Mouse (Mus musculus) forebrain, embryonic 11.5 days (tissue): ENCODE results near the gene Pyy. TPM values are rescaled to one million over a fixed set of nuclear protein-coding genes. Genes with fewer than 3 reads are reported as not detected.
A peak's percentile ranks its signal among the peaks of the same experiment; 100 is the strongest.

Source experiments
- ATAC-seq: fragments of 200-750 bp; cut with Nextera tagmentation; replicated peaks from 2 replicates; pipeline ENCODE4 v1.8.0; 2017; ENCODE audit warnings: moderate TSS enrichment; ENCODE audit not compliant: low FRiP score
- DNase-seq: peaks from one replicate; pipeline ENCODE4 v3.0.0-alpha.2; 2017; ENCODE audit warnings: low spot score
- H3K27ac ChIP-seq: fragments of 300-500 bp; sonication (generic); 2 replicates; pipeline ENCODE4 v1.5.1; 2014; ENCODE audit warnings: low read depth, low read length
- H3K27me3 ChIP-seq: fragments of 300-500 bp; sonication (generic); 2 replicates; pipeline ENCODE4 v1.6.1; 2014; ENCODE audit warnings: mild to moderate bottlenecking, low read length, mixed read lengths; ENCODE audit not compliant: control insufficient read depth, insufficient read depth
- H3K36me3 ChIP-seq: fragments of 300-500 bp; sonication (generic); 2 replicates; pipeline ENCODE4 v1.6.1; 2014; ENCODE audit warnings: mild to moderate bottlenecking, low read length, moderate library complexity, mixed read lengths; ENCODE audit not compliant: control insufficient read depth, insufficient read depth
- H3K4me1 ChIP-seq: fragments of 300-500 bp; sonication (generic); replicated peaks from 2 replicates; pipeline ENCODE4 v1.6.1; 2014; ENCODE audit warnings: low read length, mixed read lengths; ENCODE audit not compliant: control insufficient read depth, insufficient read depth
- H3K4me2 ChIP-seq: fragments of 300-500 bp; sonication (generic); 2 replicates; pipeline ENCODE4 v1.6.1; 2014; ENCODE audit warnings: low read depth, mild to moderate bottlenecking, low read length, moderate library complexity, mixed read lengths; ENCODE audit not compliant: severe bottlenecking
- H3K4me3 ChIP-seq: fragments of 300-500 bp; sonication (generic); 2 replicates; pipeline ENCODE4 v1.5.1; 2014; ENCODE audit warnings: low read depth, low read length
- H3K9ac ChIP-seq: fragments of 300-500 bp; sonication (generic); 2 replicates; pipeline ENCODE4 v1.6.1; 2014; ENCODE audit warnings: low read length
- H3K9me3 ChIP-seq: fragments of 300-500 bp; sonication (generic); 2 replicates; pipeline ENCODE4 v1.6.1; 2016; ENCODE audit warnings: low read length, mixed read lengths; ENCODE audit not compliant: control insufficient read depth
- WGBS: fragments of 180-500 bp; shearing (Covaris S2); extraction: QIAGEN DNeasy Blood & Tissue Kit; methylation state at CpG from one replicate; pipeline ENCODE4 v1.1.7; 2014; 5-methylcytosine and 5-hydroxymethylcytosine counted together
- polyA plus RNA-seq: library from polyadenylated mRNA; unstranded; fragments of >200 nt; fragmentation: Nextera tagmentation; extraction: Ambion mirVana; gene quantifications from 2 replicates; pipeline ENCODE4 v1.2.1, GENCODE M21; 2014

Pyy gene
- polyA plus RNA-seq, 1 experiment from 2014 or later = not detected

DNA sequence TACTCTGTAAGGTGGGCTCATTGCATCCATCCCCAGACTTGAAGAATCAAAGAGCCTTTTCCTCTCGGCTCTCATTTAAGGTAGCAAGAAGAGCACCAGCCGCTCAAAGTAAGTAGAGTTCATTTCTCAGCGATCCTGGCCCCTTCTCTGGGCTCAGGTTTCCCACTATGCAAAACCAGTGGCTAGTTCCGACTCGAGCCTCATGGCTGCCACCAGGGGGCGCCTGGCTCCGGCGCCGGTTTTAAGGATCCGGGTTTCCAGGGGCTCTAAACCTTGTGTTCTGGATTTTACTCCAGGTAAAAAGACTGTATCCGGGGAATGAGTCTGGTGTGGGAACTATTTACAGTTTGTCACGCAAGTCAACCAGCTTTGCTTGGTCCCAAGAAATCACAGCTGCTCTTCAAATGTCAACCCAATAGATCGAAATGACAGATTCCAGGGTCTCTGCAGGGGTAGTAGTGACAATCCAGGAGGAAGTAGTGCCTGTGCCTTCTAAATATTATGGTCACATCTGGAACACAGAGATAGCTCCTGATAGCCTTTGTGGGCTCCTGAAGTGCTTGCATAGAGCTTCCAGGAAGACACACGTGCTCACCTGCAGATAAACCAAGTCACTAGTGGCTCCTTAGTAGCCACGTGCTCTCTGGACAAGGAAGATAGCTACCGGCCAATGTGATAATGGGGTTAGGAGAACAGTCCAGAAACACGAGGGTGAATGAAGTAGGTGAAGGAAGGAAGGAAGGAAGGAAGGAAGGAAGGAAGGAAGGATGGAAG is 5.0 kb downstream of the Pyy start:
- H3K4me2 ChIP-seq = no peak overlapping the region
- no peaks in the 10 kb centered on the region for H3K36me3 ChIP-seq
- ATAC-seq (no peak), DNase-seq (peak; percentile 87)
- H3K27me3 ChIP-seq = peaks cover 30% of the 10 kb centered on the region
- no peak overlapping the region for H3K27ac ChIP-seq
- H3K9ac ChIP-seq = no peak overlapping the region
- no peaks in the 10 kb centered on the region; the same call in 1 of the 2 replicates for H3K4me1 ChIP-seq
- H3K9me3 ChIP-seq = no peaks in the 10 kb centered on the region
- 20% methylated on average over 17 of the region's 17 CpGs for WGBS
- no peak overlapping the region for H3K4me3 ChIP-seq

DNA sequence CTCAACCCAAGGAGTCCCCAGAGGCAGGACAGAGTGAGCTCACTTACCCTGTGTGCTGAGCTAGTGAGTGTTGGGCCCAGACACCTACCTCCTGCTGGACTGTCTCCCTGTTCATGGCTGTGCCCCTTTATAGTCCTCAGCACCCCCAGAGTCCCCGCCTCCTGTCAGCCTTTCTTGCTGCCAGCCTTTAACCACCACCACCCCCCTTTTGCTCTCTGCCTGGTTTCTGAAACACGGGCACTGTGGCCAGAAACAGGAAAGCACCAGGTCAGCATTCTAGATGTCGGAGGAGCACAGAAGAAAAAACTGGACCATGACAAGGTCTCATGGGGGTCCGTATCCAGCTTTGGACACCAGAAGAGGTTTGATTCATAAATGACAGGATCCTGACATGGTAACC is 6.4 kb downstream of the Pyy start, which contains the start of gene Ppy:
TSS of gene Ppy (minus strand) at position 101 of the 400 bp plus-strand sequence.
- H3K9me3 ChIP-seq = no peaks in the 10 kb centered on the region
- no peak within 1 kb of the TSS for H3K27ac ChIP-seq
- no peak within 1 kb of the TSS for H3K4me3 ChIP-seq
- no peak within 1 kb of the TSS for H3K4me2 ChIP-seq
- peaks cover 17% of the 10 kb centered on the region for H3K27me3 ChIP-seq
- peaks cover 3% of the 10 kb centered on the region; the same call in 1 of the 2 replicates for H3K4me1 ChIP-seq
- 83% methylated on average over 4 of the region's 4 CpGs for WGBS
- DNase-seq = no peak
- no peak for ATAC-seq
- H3K9ac ChIP-seq = no peak within 1 kb of the TSS
- no peaks in the 10 kb centered on the region for H3K36me3 ChIP-seq

DNA sequence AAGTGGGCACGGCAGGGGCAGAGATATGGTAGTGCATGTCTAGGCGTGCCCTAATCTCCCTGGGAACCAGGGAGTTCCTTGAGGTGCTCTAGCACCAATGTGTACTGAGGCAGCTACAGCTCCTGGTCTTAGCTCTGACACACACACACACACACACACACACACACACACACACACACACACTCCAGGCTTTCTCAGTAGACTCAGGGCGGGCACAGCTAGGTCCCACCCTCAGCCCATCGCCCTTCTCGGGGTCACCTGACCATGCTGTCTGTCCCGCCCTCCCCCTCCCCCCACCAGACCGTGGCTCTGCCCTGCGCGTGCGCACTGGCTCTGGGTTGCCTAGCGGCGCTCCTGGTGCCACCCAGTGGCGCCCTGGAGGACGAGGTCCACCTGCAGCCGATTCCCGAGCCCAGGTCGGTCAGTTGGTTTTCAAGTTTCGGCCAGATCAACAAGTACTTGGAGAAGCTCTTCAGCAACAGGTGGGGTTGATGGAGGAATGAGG is 10.7 kb downstream of the Pyy start:
- H3K4me2 ChIP-seq = peak overlapping the region; percentile 50
- H3K4me3 ChIP-seq = peak overlapping the region; percentile 17; the same call in 1 of the 2 replicates
- H3K36me3 ChIP-seq = no peaks in the 10 kb centered on the region
- peaks cover 3% of the 10 kb centered on the region; the same call in 1 of the 2 replicates for H3K4me1 ChIP-seq
- WGBS = 7% methylated on average over 17 of the region's 18 CpGs
- H3K9ac ChIP-seq = peak overlapping the region; percentile 39; the same call in 1 of the 2 replicates
- peak; percentile 88 for ATAC-seq
- H3K9me3 ChIP-seq = no peaks in the 10 kb centered on the region
- H3K27me3 ChIP-seq = peaks cover 2% of the 10 kb centered on the region; the same call in 1 of the 2 replicates
- no peak overlapping the region for H3K27ac ChIP-seq
- DNase-seq = peak; percentile 97

DNA sequence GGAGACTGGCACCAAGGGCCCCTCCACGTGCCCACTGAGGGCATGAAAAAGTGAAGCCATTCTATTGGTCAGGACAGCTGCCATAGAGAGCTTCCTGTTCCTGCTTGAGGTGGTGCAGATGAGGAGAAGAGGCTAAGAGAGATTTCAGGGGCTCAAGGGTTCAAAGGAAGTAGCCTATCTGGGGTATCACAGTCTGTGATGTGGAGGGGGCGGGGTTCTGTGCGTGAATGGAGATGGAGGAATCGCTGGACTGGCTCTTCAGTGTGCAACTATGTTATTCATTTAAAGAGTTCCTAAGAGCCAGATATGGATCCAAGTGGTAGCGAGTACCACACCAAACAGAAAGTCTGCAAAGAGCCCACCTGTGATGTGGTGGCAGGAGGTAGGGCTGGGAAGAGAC is 11.2 kb downstream of the Pyy start:
- H3K9ac ChIP-seq = no peak overlapping the region
- H3K36me3 ChIP-seq = no peaks in the 10 kb centered on the region
- H3K4me1 ChIP-seq = peaks cover 3% of the 10 kb centered on the region; the same call in 1 of the 2 replicates
- DNase-seq (no peak), ATAC-seq (peak; percentile 34; the same call in 1 of the 2 replicates)
- H3K4me2 ChIP-seq = peak overlapping the region; percentile 50; the same call in 1 of the 2 replicates
- H3K27ac ChIP-seq = no peak overlapping the region
- H3K9me3 ChIP-seq = no peaks in the 10 kb centered on the region
- WGBS = 80% methylated on average over 5 of the region's 5 CpGs
- H3K27me3 ChIP-seq = peaks cover 2% of the 10 kb centered on the region; the same call in 1 of the 2 replicates
- no peak overlapping the region for H3K4me3 ChIP-seq

DNA sequence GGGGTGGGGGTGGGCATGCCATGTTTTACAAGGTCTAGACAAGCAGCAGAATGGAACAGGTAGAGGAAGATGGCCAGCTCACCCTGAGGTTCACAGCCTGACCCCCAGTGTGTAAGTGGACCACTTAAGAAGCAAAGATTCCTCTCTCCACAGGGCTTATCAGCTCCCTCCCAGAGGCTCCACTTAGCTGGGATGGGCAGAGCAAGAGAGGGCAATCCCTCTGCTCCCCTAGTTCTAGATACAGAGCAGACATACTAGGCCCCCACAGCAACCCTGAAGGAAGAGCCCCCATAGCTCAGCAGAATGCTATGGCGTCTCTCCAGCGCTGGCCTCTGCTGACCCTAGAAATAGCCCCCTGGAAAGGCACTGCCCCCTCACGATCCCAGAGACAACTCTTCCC is 12.0 kb downstream of the Pyy start:
- whole genome bisulfite sequencing = 83% methylated on average over 3 of the region's 3 CpGs
- no peak overlapping the region for H3K4me3 ChIP-seq
- no peaks in the 10 kb centered on the region for H3K9me3 ChIP-seq
- H3K9ac ChIP-seq = no peak overlapping the region
- H3K4me1 ChIP-seq = peaks cover 3% of the 10 kb centered on the region; the same call in 1 of the 2 replicates
- no peak overlapping the region for H3K4me2 ChIP-seq
- no peak overlapping the region for H3K27ac ChIP-seq
- H3K36me3 ChIP-seq = no peaks in the 10 kb centered on the region
- ATAC-seq (no peak), DNase-seq (no peak)
- H3K27me3 ChIP-seq = peaks cover 2% of the 10 kb centered on the region; the same call in 1 of the 2 replicates

DNA sequence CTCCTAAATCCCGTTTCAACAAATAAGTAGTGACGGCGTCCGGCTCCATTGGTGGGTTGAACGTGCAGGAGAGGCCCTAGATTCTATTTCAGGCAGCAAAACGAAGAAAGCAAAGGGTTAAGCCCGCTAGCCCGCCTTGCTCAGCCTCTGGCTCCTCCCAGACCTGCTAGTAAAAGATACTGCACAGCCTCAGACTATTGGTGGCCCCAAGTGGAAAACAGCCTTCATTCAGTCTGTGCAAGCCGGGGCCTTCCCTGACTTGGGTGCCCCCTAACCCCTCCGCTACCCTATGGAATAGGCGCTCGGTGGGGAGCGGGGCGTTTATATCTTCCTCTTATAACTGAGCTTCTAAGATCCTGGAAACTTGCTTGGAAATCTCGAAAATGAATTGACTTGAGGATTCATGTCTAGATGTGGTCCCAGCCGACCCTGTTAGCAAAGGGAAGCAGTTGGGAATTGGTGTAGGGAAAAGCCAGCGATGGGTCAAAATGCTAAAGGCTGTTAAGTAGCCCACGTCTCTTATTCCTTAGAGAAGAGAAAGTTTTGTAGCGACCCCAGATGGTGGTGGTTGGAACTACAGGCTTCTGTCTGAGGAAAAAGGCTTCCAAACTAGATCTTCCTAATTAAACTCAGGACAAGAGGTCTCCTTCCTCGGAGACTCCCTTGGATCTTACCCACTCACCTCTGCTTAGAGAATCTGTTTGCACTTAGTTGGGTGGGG is 18.4 kb downstream of the Pyy start:
- H3K4me3 ChIP-seq = peak overlapping the region; percentile 73
- H3K9ac ChIP-seq = peak overlapping the region; percentile 72
- H3K4me2 ChIP-seq = peak overlapping the region; percentile 93
- H3K27ac ChIP-seq = peak overlapping the region; percentile 76
- H3K27me3 ChIP-seq = no peaks in the 10 kb centered on the region
- peak; percentile 87 for DNase-seq
- peak; percentile 58 for ATAC-seq
- H3K9me3 ChIP-seq = no peaks in the 10 kb centered on the region
- no peaks in the 10 kb centered on the region for H3K36me3 ChIP-seq
- under 1% methylated on average over 20 of the region's 20 CpGs for WGBS
- H3K4me1 ChIP-seq = peaks cover 18% of the 10 kb centered on the region; the same call in 1 of the 2 replicates

DNA sequence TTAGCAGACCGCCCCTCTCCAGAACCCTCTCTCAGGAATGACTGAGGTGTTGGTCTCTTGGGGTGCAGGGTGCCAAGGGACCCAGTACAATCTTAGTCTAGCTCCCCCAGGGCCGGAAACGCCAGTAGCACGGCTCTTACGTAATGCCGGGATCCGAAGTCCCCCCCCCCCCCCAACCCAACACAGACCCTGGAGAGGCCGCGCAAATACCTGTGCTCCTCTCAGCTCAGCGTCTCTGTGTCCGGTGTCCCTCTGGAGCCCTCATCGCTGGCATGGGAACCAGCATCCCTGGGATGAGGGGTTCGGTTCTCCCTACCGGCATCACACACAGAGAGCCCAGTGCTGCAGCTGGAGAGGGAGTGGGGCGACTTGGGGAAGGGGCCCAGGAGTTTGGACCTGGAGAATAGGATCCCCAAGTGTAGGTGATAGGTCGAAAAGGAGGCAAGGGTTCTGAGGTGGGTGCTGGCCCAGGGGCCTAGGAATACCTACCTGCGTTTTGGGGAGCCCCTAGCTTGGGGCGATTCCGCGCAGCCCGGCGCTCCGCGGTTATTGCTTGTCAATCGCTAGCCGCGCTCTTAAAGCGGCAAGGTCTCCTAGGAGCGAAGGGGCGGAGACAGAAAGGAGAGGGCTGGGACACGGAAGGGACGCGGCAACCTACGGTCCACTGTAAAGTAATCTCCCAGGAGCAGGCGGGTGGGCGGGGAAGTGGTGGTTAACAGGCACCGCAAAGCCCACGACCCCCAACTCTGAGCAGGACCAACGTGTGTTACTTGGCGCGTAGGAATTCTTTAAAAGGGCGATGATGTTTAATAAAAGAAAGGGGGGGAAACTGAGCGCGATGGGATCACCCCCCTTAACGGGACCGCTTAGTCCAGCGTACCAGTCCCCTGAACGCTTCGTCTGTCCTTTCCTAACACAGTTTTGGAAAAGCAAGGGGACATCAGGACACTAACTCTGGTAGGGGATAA is 19.4 kb downstream of the Pyy start, which contains the start of gene Mpp2:
TSS of gene Mpp2 (minus strand) at position 585 of the 968 bp plus-strand sequence.
- ATAC-seq = peak; percentile 70

More for the DNA sequence above, 19.4 kb downstream of the Pyy start, which contains the start of gene Mpp2:
- peak within 1 kb of the TSS; percentile 72 for H3K9ac ChIP-seq
- peak within 1 kb of the TSS; percentile 93 for H3K4me2 ChIP-seq
- peak within 1 kb of the TSS; percentile 73 for H3K4me3 ChIP-seq
- WGBS = under 1% methylated on average over 49 of the region's 49 CpGs
- DNase-seq = peak; percentile 90
- no peaks in the 10 kb centered on the region for H3K27me3 ChIP-seq
- no peaks in the 10 kb centered on the region for H3K36me3 ChIP-seq
- H3K9me3 ChIP-seq = no peaks in the 10 kb centered on the region
- H3K27ac ChIP-seq = peak within 1 kb of the TSS; percentile 90
- H3K4me1 ChIP-seq = peaks cover 18% of the 10 kb centered on the region; the same call in 1 of the 2 replicates
